Mouse (Mus musculus) kidney, adult 2 months (tissue): ENCODE measurements around the gene Lgals3. TPM values are rescaled to one million over a fixed set of nuclear protein-coding genes. Genes with fewer than 3 reads are reported as not detected.

Source experiments
- DNase-seq: peaks from one replicate; pipeline ENCODE4 v3.0.0; 2021
- H3K27ac ChIP-seq: fragments of 200-500 bp; 2 replicates; pipeline ENCODE4 v1.5.1; 2012; ENCODE audit warnings: low read depth, low read length, control low read depth, inconsistent platforms; ENCODE audit not compliant: insufficient read depth
- H3K27me3 ChIP-seq: fragments of 200-500 bp; replicated peaks from 2 replicates; pipeline ENCODE4 v1.6.1; 2012; ENCODE audit warnings: mild to moderate bottlenecking, moderate library complexity, low read length, inconsistent platforms; ENCODE audit not compliant: control insufficient read depth, insufficient read depth
- H3K36me3 ChIP-seq: fragments of 200-500 bp; 2 replicates; pipeline ENCODE4 v1.6.1; 2012; ENCODE audit warnings: mild to moderate bottlenecking, moderate library complexity, low read length, inconsistent platforms; ENCODE audit not compliant: control insufficient read depth, insufficient read depth
- H3K4me1 ChIP-seq: fragments of 200-500 bp; 2 replicates; pipeline ENCODE4 v1.6.1; 2011; ENCODE audit warnings: low read length; ENCODE audit not compliant: control insufficient read depth, insufficient read depth
- H3K4me3 ChIP-seq: fragments of 200-500 bp; 2 replicates; pipeline ENCODE4 v1.5.1; 2011; ENCODE audit warnings: mild to moderate bottlenecking, low read depth, low read length, control low read depth; ENCODE audit not compliant: insufficient read depth
- CTCF ChIP-seq: fragments of 200-500 bp; conservative IDR thresholded peaks from 2 replicates; pipeline ENCODE4 v1.5.1; 2011; ENCODE audit warnings: low read depth, mild to moderate bottlenecking, control low read depth, low read length, moderate library complexity, mixed read lengths; ENCODE audit not compliant: insufficient read depth, insufficient read length
- POLR2A ChIP-seq: fragments of 200-500 bp; IDR thresholded peaks from one replicate; pipeline ENCODE4 v1.6.1; 2011; ENCODE audit warnings: low read depth, low read length, control low read depth
- WGBS: fragments of 180-500 bp; shearing (Covaris S2); methylation state at CpG from one replicate; pipeline ENCODE4 v1.1.7; 2018; 5-methylcytosine and 5-hydroxymethylcytosine counted together
- polyA plus RNA-seq: library from polyadenylated mRNA; depleted of rRNA; stranded (reverse); fragments of >200 nt; gene quantifications from 2 replicates; pipeline ENCODE4 v1.2.3, GENCODE M21; 2012

Gene Lgals3
- polyA plus RNA-seq, 1 experiment: 76.1 TPM

GRCm38 (mm10) chr14:47406000-47406399 lies 38.4 kb downstream of the Lgals3 start:
- TF ChIP-seq POLR2A (no peak), CTCF (no peak)
- DNase-seq: no peak
- Histone ChIP-seq H3K27ac (no peak overlapping the region), H3K36me3 (no peaks in the 10 kb centered on the region), H3K4me1 (no peaks in the 10 kb centered on the region), H3K4me3 (no peak overlapping the region), H3K27me3 (no peaks in the 10 kb centered on the region)
- WGBS: 74% methylated on average over 9 of the region's 9 CpGs

DNA sequence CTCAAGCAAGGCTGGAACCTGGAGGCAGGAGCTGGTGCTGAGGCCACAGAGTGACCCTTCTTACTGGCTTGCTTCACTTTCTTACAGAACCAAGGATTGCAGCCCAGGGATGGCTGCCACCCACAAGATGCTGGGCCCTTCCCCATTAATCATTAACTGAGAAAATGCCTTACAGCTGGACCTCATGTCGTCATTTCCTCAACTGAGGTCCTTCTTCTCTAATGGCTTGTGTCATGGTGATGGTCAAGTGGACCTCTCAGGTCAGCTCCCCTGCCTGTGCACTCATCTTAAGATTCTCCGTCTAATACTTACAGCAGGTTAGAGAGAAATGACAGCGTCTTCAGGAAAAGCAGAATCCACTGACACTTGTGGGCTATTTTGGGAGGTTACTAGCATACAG lies 49.8 kb downstream of the Lgals3 start:
- peak; percentile 19 for DNase-seq
- Histone ChIP-seq H3K4me1 (no peaks in the 10 kb centered on the region), H3K27me3 (no peaks in the 10 kb centered on the region), H3K27ac (no peak overlapping the region), H3K4me3 (no peak overlapping the region), H3K36me3 (no peaks in the 10 kb centered on the region)
- TF ChIP-seq POLR2A: no peak
- 24% methylated on average over 3 of the region's 3 CpGs for WGBS

DNA sequence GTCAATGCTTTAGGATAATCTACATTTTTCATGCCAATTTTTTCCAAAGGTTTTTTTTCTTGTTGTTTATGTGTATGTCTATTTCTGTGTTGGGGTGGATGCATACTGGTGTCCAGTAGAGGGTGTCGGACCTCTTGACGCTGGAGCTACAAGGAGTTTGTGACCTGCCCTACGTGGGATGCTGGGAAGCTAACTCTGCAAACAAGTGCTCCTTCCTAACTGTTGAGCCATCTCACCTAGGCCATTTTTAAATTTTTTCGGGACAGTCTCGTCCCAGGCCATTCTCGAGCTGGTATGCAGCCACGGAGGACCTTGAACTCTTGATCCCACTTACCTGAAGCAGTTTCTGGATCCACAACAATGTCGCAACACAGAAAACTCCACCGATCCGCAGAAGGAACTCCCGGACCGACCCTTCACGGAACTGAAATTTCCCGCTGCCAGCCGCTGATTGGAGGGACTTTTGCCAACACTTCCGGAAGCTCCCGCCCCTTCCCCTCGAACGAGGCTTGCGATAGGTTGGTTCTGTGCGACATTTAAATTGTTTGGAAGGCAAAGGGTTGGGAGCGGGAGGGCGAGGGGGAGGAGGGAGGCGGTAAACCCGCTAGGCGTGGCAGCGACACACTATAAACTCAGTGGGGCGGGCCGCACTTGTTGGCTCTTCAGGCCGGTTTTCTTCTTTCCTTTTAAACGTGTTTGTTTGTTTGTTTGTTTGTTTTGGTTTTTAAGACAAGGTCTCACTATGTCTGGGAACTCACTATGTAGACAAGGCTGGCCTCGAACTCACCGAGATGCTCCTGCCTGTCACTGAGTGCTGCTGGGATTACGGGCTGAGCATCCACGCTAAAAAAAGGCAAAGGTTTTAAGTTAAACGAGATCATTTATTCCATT lies 50.5 kb downstream of the Lgals3 start, which contains the start of gene Dlgap5:
Dlgap5 (minus strand) TSS at position 633 of the 891 bp plus-strand sequence.
- no peak within 1 kb of the TSS for H3K27ac ChIP-seq
- under 1% methylated on average over 36 of the region's 36 CpGs for WGBS
- no peak for TF ChIP-seq POLR2A
- no peak for TF ChIP-seq CTCF

DNA sequence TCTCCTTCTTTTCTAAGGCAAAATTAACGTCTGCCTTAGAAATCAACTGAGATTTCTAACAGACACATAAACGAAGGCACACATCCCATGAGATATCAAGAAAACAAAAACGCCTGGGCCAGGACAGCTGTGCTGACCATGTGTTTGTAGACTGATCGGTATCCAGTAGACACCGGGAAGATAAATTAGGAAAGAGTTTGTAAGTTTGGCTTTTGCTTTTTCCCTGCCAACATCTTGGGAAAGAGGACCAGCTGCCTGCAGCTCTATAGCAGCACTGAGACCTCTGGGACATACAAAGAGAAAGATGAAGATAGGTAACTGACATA lies 51.1 kb downstream of the Lgals3 start:
- H3K4me1 ChIP-seq: no peaks in the 10 kb centered on the region
- no peaks in the 10 kb centered on the region for H3K36me3 ChIP-seq
- H3K27me3 ChIP-seq: no peaks in the 10 kb centered on the region
- no peak overlapping the region for H3K4me3 ChIP-seq
- no peak for DNase-seq
- H3K27ac ChIP-seq: no peak overlapping the region
- WGBS: 30% methylated on average over 5 of the region's 5 CpGs
- no peak for TF ChIP-seq CTCF
- TF ChIP-seq POLR2A: no peak

More for the DNA sequence above, 50.5 kb downstream of the Lgals3 start, which contains the start of gene Dlgap5:
- Histone ChIP-seq H3K4me1 (no peaks in the 10 kb centered on the region), H3K27me3 (no peaks in the 10 kb centered on the region), H3K36me3 (no peaks in the 10 kb centered on the region), H3K4me3 (peak within 1 kb of the TSS; percentile 51)
- peak; percentile 96 for DNase-seq

- DNase-seq: no peak
- H3K36me3 ChIP-seq: no peaks in the 10 kb centered on the region
- no peaks in the 10 kb centered on the region for H3K27me3 ChIP-seq
- no peaks in the 10 kb centered on the region for H3K4me1 ChIP-seq
- H3K4me3 ChIP-seq: no peak overlapping the region
- no peak overlapping the region for H3K27ac ChIP-seq
- TF ChIP-seq CTCF: no peak
- 76% methylated on average over 9 of the region's 9 CpGs for WGBS
These were observed 51.6 kb downstream of the Lgals3 start for GRCm38 (mm10) chr14:47419034-47419625.

DNA sequence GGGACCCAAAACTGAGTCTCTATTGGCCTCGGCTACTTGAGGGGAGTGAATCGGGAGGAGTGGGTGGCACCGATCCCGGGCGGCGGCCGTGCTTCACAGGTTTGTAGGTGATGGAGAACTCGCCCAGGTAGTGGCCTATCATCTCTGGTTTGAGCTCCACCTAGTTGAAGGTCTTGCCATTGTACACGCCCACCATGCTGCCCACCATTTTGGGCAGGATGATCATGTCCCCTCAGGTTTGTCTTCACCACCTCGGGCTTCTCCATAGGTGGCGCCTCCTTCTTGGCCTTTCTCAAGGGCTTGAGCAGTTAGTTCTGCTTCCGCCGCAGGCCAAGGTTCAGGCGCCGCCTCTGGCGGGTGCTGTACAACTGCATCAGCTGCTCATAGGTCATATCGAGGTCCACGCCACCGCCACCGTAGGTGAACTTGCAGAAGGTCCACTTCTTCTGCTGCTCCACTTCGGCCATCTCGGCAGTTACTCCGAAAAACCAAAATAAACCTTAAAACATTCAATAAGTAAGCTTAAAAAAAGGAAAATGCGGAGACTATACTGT lies 52.2 kb downstream of the Lgals3 start:
- no peaks in the 10 kb centered on the region for H3K4me1 ChIP-seq
- H3K27me3 ChIP-seq: no peaks in the 10 kb centered on the region
- TF ChIP-seq CTCF (no peak), POLR2A (no peak)
- no peaks in the 10 kb centered on the region for H3K36me3 ChIP-seq
- 96% methylated on average over 24 of the region's 24 CpGs for WGBS
- H3K4me3 ChIP-seq: no peak overlapping the region
- no peak for DNase-seq
- no peak overlapping the region for H3K27ac ChIP-seq

DNA sequence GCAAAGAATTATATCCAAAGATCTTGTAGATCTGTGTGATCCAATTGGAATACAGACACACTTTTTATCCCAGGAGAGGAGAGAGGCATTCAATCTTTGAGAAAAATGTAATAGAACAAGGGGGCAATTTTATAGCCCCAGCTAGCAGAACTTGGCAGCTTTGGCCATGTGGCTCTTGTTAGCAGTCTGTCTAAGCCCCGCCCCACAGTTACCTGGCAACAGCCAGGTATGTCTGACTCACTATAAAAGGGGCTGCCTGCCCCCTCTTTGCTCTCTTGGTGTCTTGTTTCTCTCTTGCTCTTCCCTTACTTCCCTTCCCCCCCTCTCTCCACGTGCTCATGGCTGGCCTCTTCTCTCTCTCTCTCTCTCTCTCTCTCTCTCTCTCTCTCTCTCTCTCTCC lies 54.1 kb downstream of the Lgals3 start:
- Histone ChIP-seq H3K4me1 (no peaks in the 10 kb centered on the region), H3K4me3 (no peak overlapping the region), H3K36me3 (no peaks in the 10 kb centered on the region), H3K27ac (no peak overlapping the region), H3K27me3 (no peaks in the 10 kb centered on the region)
- no peak for DNase-seq
- TF ChIP-seq CTCF: no peak
- no peak for TF ChIP-seq POLR2A
- WGBS: 44% methylated on average over 2 of the region's 2 CpGs
